Mouse (Mus musculus) lung, embryonic 16.5 days (tissue): Measurements from ENCODE around the gene Slc4a10. TPM values are rescaled to one million over a fixed set of nuclear protein-coding genes. Genes with fewer than 3 reads are reported as not detected.
A peak's percentile ranks its signal among the peaks of the same experiment; 100 is the strongest.

Experiments used
- ATAC-seq: fragments of 200-750 bp; cut with Nextera tagmentation; 2 replicates; pipeline ENCODE4 v1.8.0; 2017; ENCODE audit warnings: low read depth, mild to moderate bottlenecking, moderate library complexity
- H3K27ac ChIP-seq: fragments of 300-500 bp; sonication (generic); 2 replicates; pipeline ENCODE4 v1.5.1; 2014; ENCODE audit warnings: mild to moderate bottlenecking, control low read depth, low read length
- H3K27me3 ChIP-seq: fragments of 300-500 bp; sonication (generic); 2 replicates; pipeline ENCODE4 v1.6.1; 2014; ENCODE audit warnings: low read depth, low read length, mixed read lengths; ENCODE audit not compliant: control insufficient read depth, insufficient read depth
- H3K36me3 ChIP-seq: fragments of 300-500 bp; sonication (generic); 2 replicates; pipeline ENCODE4 v1.6.1; 2014; ENCODE audit warnings: low read length; ENCODE audit not compliant: control insufficient read depth, insufficient read depth
- H3K4me1 ChIP-seq: fragments of 300-500 bp; sonication (generic); replicated peaks from 2 replicates; pipeline ENCODE4 v1.6.1; 2014; ENCODE audit warnings: low read length, mixed read lengths; ENCODE audit not compliant: control insufficient read depth, insufficient read depth
- H3K4me2 ChIP-seq: fragments of 300-500 bp; sonication (generic); 2 replicates; pipeline ENCODE4 v1.6.1; 2014; ENCODE audit warnings: low read depth, low read length, control low read depth
- H3K4me3 ChIP-seq: fragments of 300-500 bp; sonication (generic); 2 replicates; pipeline ENCODE4 v1.5.1; 2014; ENCODE audit warnings: mild to moderate bottlenecking, low read length, control low read depth
- H3K9ac ChIP-seq: fragments of 300-500 bp; sonication (generic); 2 replicates; pipeline ENCODE4 v1.6.1; 2014; ENCODE audit warnings: low read length, control low read depth
- H3K9me3 ChIP-seq: fragments of 300-500 bp; sonication (generic); 2 replicates; pipeline ENCODE4 v1.6.1; 2016; ENCODE audit warnings: low read length; ENCODE audit not compliant: control insufficient read depth
- WGBS: fragments of 180-500 bp; shearing (Covaris S2); extraction: QIAGEN DNeasy Blood & Tissue Kit; methylation state at CpG from one replicate; pipeline ENCODE4 v1.1.7; 2014; 5-methylcytosine and 5-hydroxymethylcytosine counted together
- polyA plus RNA-seq: library from polyadenylated mRNA; unstranded; fragments of >200 nt; fragmentation: Nextera tagmentation; extraction: Ambion mirVana; gene quantifications from 2 replicates; pipeline ENCODE4 v1.2.1, GENCODE M21; 2015

The Slc4a10 gene
- polyA plus RNA-seq, 1 experiment from 2014 or later = 0.03 TPM

DNA sequence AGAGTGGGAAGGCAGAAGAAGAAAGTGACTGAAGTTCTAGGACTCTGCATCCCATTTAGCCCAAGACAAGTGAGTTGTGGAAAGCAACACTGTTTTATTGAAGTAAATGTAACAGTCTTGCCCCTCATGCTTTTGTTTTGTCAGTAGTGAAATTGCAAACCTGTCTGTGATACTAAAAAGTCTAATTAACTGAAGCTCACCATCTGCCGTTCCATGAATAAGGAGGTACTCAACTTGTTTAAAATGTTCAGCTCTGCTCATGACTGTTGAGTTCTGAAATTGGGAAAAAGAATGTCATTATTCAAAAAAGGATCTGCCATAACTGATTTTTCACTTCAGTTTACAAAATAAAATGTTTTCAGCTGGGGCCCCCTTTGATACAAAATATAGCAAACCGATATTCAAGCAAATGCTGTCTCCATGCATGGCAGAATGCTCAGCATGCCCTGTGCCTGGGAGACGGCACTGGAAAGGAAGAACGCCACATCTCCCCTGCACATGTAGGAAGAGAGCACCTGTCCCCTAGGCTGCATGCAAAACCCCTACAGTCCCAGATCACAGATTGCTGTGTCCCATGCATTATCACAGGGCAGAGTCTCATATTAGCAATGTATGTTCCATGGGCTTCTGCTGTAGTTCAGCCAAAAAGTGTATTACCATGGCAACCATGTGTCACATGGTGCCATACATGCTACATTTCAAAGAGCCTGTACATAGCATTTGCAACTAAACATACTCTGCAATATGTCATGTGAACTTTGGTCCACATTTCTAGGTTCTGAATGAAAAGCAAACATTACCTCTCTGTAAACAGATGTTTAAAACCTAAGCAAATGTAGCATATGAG, 288.4 kb downstream of the Slc4a10 start:
- H3K27ac ChIP-seq = no peak overlapping the region
- H3K9ac ChIP-seq = no peak overlapping the region
- WGBS = 91% methylated on average over 4 of the region's 4 CpGs
- H3K4me2 ChIP-seq = no peak overlapping the region
- no peak for ATAC-seq
- H3K27me3 ChIP-seq = no peaks in the 10 kb centered on the region
- no peak overlapping the region for H3K4me3 ChIP-seq
- H3K9me3 ChIP-seq = no peaks in the 10 kb centered on the region
- H3K36me3 ChIP-seq = no peaks in the 10 kb centered on the region
- H3K4me1 ChIP-seq = no peaks in the 10 kb centered on the region

DNA sequence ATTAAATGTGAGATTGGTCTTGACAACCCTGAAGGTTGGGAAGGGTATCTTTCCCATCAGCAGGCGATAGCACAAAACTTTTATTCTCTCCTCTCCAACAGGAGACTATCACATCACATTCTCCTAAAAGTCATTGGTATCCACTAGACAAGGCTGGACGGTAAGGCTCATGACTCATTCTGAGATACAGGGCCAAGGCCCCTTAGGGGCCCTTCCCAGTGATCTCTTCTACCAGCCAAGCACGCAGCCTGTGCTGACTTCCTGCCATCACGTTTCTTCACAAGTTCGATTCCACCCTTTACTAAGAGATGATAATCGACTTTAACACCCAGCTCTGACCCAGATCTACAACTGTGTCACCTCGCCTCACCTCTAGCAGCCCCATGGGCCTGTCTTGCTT, 290.8 kb downstream of the Slc4a10 start:
- Histone ChIP-seq H3K4me3 (no peak overlapping the region), H3K36me3 (no peaks in the 10 kb centered on the region), H3K9me3 (no peaks in the 10 kb centered on the region), H3K9ac (no peak overlapping the region), H3K4me1 (no peaks in the 10 kb centered on the region), H3K4me2 (no peak overlapping the region), H3K27me3 (no peaks in the 10 kb centered on the region), H3K27ac (no peak overlapping the region)
- ATAC-seq = no peak
- 76% methylated on average over 7 of the region's 7 CpGs for WGBS

DNA sequence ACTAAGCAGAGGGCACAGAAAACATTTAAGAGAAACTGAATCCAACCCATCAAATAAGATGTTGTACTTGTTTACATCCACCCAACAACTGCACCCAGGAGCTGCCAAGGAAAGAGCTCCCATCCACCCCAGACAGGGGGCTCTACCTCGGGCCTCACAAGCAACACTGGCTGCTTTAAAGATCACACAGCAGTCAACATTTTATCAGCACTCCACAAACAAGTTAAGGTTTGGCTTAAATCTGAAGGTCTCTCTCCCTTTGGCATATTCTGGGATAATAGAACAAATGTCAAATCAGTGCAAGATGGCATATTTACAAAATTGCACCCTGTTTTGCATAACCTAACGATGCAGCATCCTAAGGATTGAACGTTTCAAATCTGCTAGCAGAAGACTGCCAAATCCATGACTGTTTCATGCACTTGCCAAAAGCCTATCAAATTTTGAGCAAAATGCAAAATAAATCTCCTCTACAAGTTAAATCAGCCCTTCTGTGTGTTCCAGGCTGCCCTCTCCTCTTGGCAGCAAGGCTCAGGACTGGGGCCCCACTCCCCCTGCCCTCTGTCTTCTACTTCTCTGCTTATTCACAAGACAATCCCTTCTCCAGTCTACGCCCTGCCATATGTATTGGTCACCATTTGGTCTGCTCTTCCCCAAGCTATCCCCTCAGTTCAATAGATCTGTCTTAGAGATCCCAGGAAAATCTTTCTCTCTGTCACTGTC, 293.1 kb downstream of the Slc4a10 start:
- Histone ChIP-seq H3K27ac (no peak overlapping the region), H3K4me2 (no peak overlapping the region), H3K27me3 (no peaks in the 10 kb centered on the region), H3K4me1 (no peaks in the 10 kb centered on the region), H3K9ac (no peak overlapping the region), H3K9me3 (no peaks in the 10 kb centered on the region), H3K36me3 (no peaks in the 10 kb centered on the region), H3K4me3 (no peak overlapping the region)
- 62% methylated on average over 4 of the region's 4 CpGs for WGBS
- ATAC-seq = no peak

DNA sequence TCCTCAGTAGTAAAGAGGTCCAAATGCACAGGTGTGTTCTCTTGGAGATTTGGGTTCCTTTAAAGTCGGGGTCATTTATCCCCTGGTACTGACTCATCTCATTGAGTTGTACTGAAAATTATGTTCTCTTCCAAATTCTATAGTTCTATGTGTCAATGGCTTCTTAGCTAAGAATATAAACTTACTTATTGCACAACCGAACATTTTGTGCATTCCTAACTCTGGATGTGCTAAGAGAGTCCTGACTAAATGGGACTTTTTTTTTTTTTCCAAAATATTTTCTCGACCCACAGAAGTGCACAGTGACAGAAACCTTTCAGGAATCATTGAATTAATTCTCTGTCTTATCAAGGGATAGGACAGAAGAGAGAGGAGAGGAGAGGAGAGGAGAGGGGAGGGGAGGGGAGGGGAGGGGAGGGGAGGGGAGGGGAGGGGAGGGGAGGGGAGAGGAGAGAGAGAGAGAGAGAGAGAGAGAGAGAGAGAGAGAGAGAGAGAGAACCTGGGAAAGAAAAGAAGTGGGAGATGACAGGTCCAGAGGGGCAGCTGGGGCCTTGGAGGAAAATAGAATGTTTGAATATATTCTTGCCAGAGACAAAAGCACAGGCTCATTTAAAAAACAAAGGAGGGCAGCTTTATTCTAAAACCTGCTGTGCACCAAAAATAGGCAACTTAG, 294.9 kb downstream of the Slc4a10 start:
- Histone ChIP-seq H3K9ac (no peak overlapping the region), H3K27ac (no peak overlapping the region), H3K4me2 (no peak overlapping the region), H3K9me3 (no peaks in the 10 kb centered on the region), H3K36me3 (no peaks in the 10 kb centered on the region), H3K4me3 (no peak overlapping the region), H3K27me3 (no peaks in the 10 kb centered on the region), H3K4me1 (no peaks in the 10 kb centered on the region)
- no peak for ATAC-seq
- 54% methylated on average over 3 of the region's 3 CpGs for WGBS

DNA sequence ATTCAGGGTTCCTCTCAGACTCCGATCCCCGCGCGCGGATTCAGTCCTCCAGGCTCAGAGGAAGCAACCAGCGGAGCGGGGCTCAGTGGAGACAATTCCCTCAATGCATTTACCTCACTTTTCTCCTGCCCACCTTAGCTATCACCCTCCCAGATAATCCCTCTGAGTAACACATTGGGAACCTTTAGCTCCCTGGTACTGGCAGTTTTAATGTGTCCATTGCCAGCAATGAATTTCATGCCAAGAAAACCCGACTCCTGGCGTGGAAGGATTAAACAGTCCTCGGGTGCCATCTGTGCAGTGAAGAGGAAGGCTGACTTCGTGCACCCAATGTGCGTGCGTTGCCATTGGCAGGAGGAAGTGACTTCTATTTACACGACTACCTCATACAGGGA, 295.5 kb downstream of the Slc4a10 start:
- no peaks in the 10 kb centered on the region for H3K9me3 ChIP-seq
- ATAC-seq = no peak
- no peaks in the 10 kb centered on the region for H3K4me1 ChIP-seq
- no peak overlapping the region for H3K9ac ChIP-seq
- H3K27me3 ChIP-seq = no peaks in the 10 kb centered on the region
- no peak overlapping the region for H3K4me2 ChIP-seq
- H3K27ac ChIP-seq = no peak overlapping the region
- no peak overlapping the region for H3K4me3 ChIP-seq
- no peaks in the 10 kb centered on the region for H3K36me3 ChIP-seq
- 57% methylated on average over 14 of the region's 14 CpGs for WGBS

DNA sequence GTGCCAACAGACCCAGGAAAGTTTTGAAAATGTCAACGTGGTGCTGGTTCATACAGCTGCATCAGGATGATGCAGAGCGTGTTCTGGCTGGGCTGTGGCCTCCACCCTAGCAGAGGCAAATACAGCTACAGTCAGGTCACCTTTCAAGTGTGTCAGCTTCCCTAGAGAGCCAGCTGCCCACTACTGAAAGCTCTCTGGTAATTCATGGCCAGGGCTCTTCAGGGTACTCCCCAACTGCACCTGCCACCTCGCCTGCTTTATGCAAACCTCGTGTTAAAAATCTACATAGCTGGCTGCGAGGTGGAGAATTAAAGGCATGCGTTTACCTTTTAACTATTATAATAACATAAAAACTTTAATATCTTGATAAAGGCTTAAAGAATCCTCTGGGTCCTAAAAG, 298.1 kb downstream of the Slc4a10 start:
- peak; percentile 34; the same call in 1 of the 2 replicates for ATAC-seq
- Histone ChIP-seq H3K9me3 (no peaks in the 10 kb centered on the region), H3K9ac (no peak overlapping the region), H3K27ac (no peak overlapping the region), H3K4me2 (no peak overlapping the region), H3K4me3 (no peak overlapping the region), H3K27me3 (no peaks in the 10 kb centered on the region), H3K36me3 (no peaks in the 10 kb centered on the region), H3K4me1 (no peaks in the 10 kb centered on the region)
- 45% methylated on average over 6 of the region's 6 CpGs for WGBS

DNA sequence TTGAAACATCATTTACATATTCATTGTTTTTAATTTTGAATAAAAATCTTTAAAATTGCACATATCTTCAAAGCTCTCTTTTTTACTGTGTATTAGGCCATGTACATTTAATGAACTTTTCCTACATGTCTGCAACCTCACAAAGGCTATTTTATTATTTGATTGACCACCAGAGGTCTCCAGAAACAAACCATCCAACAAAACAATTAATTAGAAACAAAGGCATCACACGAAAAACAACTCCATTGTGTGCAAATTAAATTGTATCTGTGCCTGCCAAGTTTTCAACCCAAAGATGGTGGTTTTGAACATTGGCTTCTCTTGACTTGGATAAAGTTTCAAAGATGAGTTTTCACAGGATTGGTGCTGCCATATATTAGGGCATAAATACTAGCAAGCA, 300.5 kb downstream of the Slc4a10 start:
- no peak for ATAC-seq
- Histone ChIP-seq H3K9me3 (no peaks in the 10 kb centered on the region), H3K27ac (no peak overlapping the region), H3K9ac (no peak overlapping the region), H3K4me2 (no peak overlapping the region), H3K27me3 (no peaks in the 10 kb centered on the region), H3K36me3 (no peaks in the 10 kb centered on the region), H3K4me1 (no peaks in the 10 kb centered on the region), H3K4me3 (no peak overlapping the region)
- WGBS = 17% methylated on average over 1 of the region's 1 CpGs

DNA sequence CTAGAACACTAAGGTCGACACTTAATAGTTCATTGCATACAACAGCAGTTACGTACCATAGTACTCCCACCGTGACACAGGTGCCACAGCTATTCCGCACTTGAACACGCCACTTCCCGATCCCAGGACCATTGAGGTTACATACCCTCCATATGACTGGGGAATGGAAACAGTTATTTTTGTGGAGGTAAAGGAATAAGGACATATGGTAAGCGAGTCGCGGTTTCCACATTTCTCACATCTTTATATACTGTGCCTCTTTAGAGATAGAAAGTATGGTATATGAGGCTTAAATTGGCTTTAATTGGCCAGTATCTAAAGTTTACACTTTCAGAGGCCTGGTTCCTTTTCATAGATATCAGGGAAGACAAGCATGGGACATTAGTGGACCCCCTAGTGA, 301.5 kb downstream of the Slc4a10 start:
- no peak overlapping the region for H3K9ac ChIP-seq
- H3K27ac ChIP-seq = no peak overlapping the region
- no peaks in the 10 kb centered on the region for H3K4me1 ChIP-seq
- H3K4me3 ChIP-seq = no peak overlapping the region
- H3K9me3 ChIP-seq = no peaks in the 10 kb centered on the region
- H3K36me3 ChIP-seq = no peaks in the 10 kb centered on the region
- no peak for ATAC-seq
- H3K4me2 ChIP-seq = no peak overlapping the region
- 91% methylated on average over 9 of the region's 9 CpGs for WGBS
- no peaks in the 10 kb centered on the region for H3K27me3 ChIP-seq

DNA sequence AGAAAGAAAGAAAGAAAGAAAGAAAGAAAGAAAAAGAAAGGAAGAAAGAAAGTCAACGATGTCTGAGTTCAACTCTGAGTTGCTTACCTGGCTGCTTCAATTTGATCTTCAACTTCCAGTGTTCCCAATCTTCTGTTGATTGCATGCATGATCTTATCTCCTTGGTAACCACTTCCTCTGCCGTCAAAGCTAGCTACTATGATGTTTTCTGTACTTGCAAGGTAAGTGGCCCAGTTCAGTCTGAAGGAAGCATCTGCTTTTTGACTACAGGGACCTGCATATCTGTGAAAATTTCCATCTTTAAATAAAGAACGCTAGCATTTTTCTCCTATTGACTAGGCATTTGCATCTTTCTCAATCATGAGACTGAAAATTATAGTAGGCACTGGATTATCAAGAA, 305.8 kb downstream of the Slc4a10 start:
- Histone ChIP-seq H3K4me1 (no peaks in the 10 kb centered on the region), H3K36me3 (peaks cover 2% of the 10 kb centered on the region; the same call in 1 of the 2 replicates), H3K27me3 (no peaks in the 10 kb centered on the region), H3K27ac (no peak overlapping the region), H3K4me2 (no peak overlapping the region), H3K4me3 (no peak overlapping the region), H3K9me3 (no peaks in the 10 kb centered on the region), H3K9ac (no peak overlapping the region)
- WGBS = 66% methylated on average over 3 of the region's 3 CpGs
- no peak for ATAC-seq
